Mouse (Mus musculus): ENCODE data around the gene Khdc3. TPM values are rescaled to one million over a fixed set of nuclear protein-coding genes. Genes with fewer than 3 reads are reported as not detected.
"Not testable (repeated sequence)": the region's sequence is repeated elsewhere in the genome, so short reads cannot be mapped to it uniquely, and the experiment has no call there.

The Khdc3 gene
- polyA plus RNA-seq, 1 experiment = 2.3 TPM

- H3K27ac ChIP-seq (ENCODE audit: insufficient read depth, low read length) = 0 out of 2 replicates have a peak overlapping the region, but pooled peaks have one; percentile 17
- H3K4me3 ChIP-seq (ENCODE audit: low read depth, low read length) = no peak overlapping the region
- no peaks in the 10 kb centered on the region for H3K36me3 ChIP-seq (ENCODE audit: control insufficient read depth, insufficient read depth, low read length, poor library complexity, severe bottlenecking)
- no peaks in the 10 kb centered on the region for H3K9me3 ChIP-seq (replicated peaks; ENCODE audit: control insufficient read depth, insufficient read depth, low read length, poor library complexity, severe bottlenecking)
- no peak overlapping the region for H3K9ac ChIP-seq (ENCODE audit: low read depth, poor library complexity, severe bottlenecking)
- TF ChIP-seq CTCF (IDR thresholded peaks at IDR 0.05; ENCODE audit: low read depth, low read length) = no peak
- TF ChIP-seq EP300 (IDR thresholded peaks at IDR 0.05; ENCODE audit: insufficient read depth, low read depth, low read length) = no peak
- no peak for TF ChIP-seq POLR2A (IDR thresholded peaks at IDR 0.05; ENCODE audit: insufficient read depth, low read length)
- no peaks in the 10 kb centered on the region for H3K27me3 ChIP-seq (ENCODE audit: control insufficient read depth, insufficient read depth, low read length, poor library complexity, severe bottlenecking)
- peaks cover 14% of the 10 kb centered on the region for H3K4me1 ChIP-seq (ENCODE audit: control insufficient read depth, insufficient read depth, low read length)
Measured at GRCm38 (mm10) chr9:73068688-73069087, 32.9 kb upstream of the Khdc3 start.

- Histone ChIP-seq H3K9ac (ENCODE audit: low read depth, poor library complexity, severe bottlenecking) (0 out of 2 replicates have a peak overlapping the region, but pooled peaks have one; percentile 24), H3K4me3 (ENCODE audit: low read depth, low read length) (no peak overlapping the region), H3K27ac (ENCODE audit: insufficient read depth, low read length) (peak overlapping the region; percentile 99), H3K4me1 (ENCODE audit: control insufficient read depth, insufficient read depth, low read length) (peaks cover 17% of the 10 kb centered on the region), H3K36me3 (ENCODE audit: control insufficient read depth, insufficient read depth, low read length, poor library complexity, severe bottlenecking) (no peaks in the 10 kb centered on the region), H3K27me3 (ENCODE audit: control insufficient read depth, insufficient read depth, low read length, poor library complexity, severe bottlenecking) (no peaks in the 10 kb centered on the region), H3K9me3 (replicated peaks; ENCODE audit: control insufficient read depth, insufficient read depth, low read length, poor library complexity, severe bottlenecking) (no peaks in the 10 kb centered on the region)
- TF ChIP-seq EP300 (IDR thresholded peaks at IDR 0.05; ENCODE audit: insufficient read depth, low read depth, low read length) (peak; percentile 69; the same call in 1 of the 2 replicates), POLR2A (IDR thresholded peaks at IDR 0.05; ENCODE audit: insufficient read depth, low read length) (no peak), CTCF (IDR thresholded peaks at IDR 0.05; ENCODE audit: low read depth, low read length) (peak; percentile 29)
Measured at GRCm38 (mm10) chr9:73070971-73071659, 30.5 kb upstream of the Khdc3 start.

GRCm38 (mm10) chr9:73072426-73072825, 29.2 kb upstream of the Khdc3 start:
- no peaks in the 10 kb centered on the region for H3K36me3 ChIP-seq (ENCODE audit: control insufficient read depth, insufficient read depth, low read length, poor library complexity, severe bottlenecking)
- H3K9ac ChIP-seq (ENCODE audit: low read depth, poor library complexity, severe bottlenecking) = no peak overlapping the region
- H3K9me3 ChIP-seq (replicated peaks; ENCODE audit: control insufficient read depth, insufficient read depth, low read length, poor library complexity, severe bottlenecking) = no peaks in the 10 kb centered on the region
- H3K4me3 ChIP-seq (ENCODE audit: low read depth, low read length) = no peak overlapping the region
- H3K4me1 ChIP-seq (ENCODE audit: control insufficient read depth, insufficient read depth, low read length) = peaks cover 17% of the 10 kb centered on the region
- no peaks in the 10 kb centered on the region for H3K27me3 ChIP-seq (ENCODE audit: control insufficient read depth, insufficient read depth, low read length, poor library complexity, severe bottlenecking)
- no peak overlapping the region for H3K27ac ChIP-seq (ENCODE audit: insufficient read depth, low read length)
- TF ChIP-seq CTCF (IDR thresholded peaks at IDR 0.05; ENCODE audit: low read depth, low read length) = no peak
- TF ChIP-seq EP300 (IDR thresholded peaks at IDR 0.05; ENCODE audit: insufficient read depth, low read depth, low read length) = no peak
- no peak for TF ChIP-seq POLR2A (IDR thresholded peaks at IDR 0.05; ENCODE audit: insufficient read depth, low read length)

DNA sequence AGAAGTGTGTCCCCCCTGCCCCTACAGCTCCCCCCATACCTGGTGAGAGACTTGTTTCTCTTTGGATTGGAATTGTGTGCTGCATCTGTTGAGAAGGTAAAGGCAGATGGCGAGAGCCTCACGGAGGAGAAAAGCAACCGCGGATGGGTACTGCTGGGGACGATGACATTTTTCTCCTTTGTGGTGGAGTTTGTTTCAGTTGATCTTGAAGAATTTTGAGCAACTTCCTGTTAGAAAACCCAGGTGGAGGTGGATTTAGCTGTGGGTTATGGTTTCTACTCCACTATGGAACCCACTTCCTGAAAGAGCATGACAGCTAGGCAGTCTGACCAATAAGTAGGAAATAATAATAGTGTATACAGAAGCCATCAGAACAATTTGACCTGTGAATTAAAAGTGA, 28.5 kb upstream of the Khdc3 start:
- TF ChIP-seq EP300 (IDR thresholded peaks at IDR 0.05; ENCODE audit: insufficient read depth, low read depth, low read length) = no peak
- TF ChIP-seq CTCF (IDR thresholded peaks at IDR 0.05; ENCODE audit: low read depth, low read length) = no peak
- no peak for TF ChIP-seq POLR2A (IDR thresholded peaks at IDR 0.05; ENCODE audit: insufficient read depth, low read length)
- no peaks in the 10 kb centered on the region for H3K36me3 ChIP-seq (ENCODE audit: control insufficient read depth, insufficient read depth, low read length, poor library complexity, severe bottlenecking)
- no peak overlapping the region for H3K27ac ChIP-seq (ENCODE audit: insufficient read depth, low read length)
- no peaks in the 10 kb centered on the region for H3K27me3 ChIP-seq (ENCODE audit: control insufficient read depth, insufficient read depth, low read length, poor library complexity, severe bottlenecking)
- H3K4me1 ChIP-seq (ENCODE audit: control insufficient read depth, insufficient read depth, low read length) = peaks cover 12% of the 10 kb centered on the region
- no peak overlapping the region for H3K9ac ChIP-seq (ENCODE audit: low read depth, poor library complexity, severe bottlenecking)
- H3K9me3 ChIP-seq (replicated peaks; ENCODE audit: control insufficient read depth, insufficient read depth, low read length, poor library complexity, severe bottlenecking) = no peaks in the 10 kb centered on the region
- H3K4me3 ChIP-seq (ENCODE audit: low read depth, low read length) = no peak overlapping the region

DNA sequence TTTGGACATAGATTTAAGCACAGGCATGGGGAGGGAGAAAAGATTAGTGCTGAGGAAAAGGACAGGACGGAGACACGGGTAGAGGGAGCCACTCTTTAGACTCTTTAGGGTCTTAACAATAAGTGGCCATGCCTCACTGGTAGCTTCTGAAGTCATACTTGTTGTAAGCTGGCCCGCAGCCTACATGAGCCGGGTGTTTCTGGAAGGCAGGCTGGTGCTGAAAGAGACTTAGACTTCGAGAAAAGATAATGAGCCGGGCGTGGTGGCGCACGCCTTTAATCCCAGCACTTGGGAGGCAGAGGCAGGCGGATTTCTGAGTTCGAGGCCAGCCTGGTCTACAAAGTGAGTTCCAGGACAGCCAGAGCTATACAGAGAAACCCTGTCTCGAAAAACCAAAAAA, 22.3 kb upstream of the Khdc3 start:
- not testable (repeated sequence) for H3K9me3 ChIP-seq (replicated peaks; ENCODE audit: control insufficient read depth, insufficient read depth, low read length, poor library complexity, severe bottlenecking); H3K4me1 ChIP-seq (ENCODE audit: control insufficient read depth, insufficient read depth, low read length); H3K27me3 ChIP-seq (ENCODE audit: control insufficient read depth, insufficient read depth, low read length, poor library complexity, severe bottlenecking); H3K36me3 ChIP-seq (ENCODE audit: control insufficient read depth, insufficient read depth, low read length, poor library complexity, severe bottlenecking); H3K4me3 ChIP-seq (ENCODE audit: low read depth, low read length)
- peak overlapping the region; percentile 87 for H3K27ac ChIP-seq (ENCODE audit: insufficient read depth, low read length)
- peak overlapping the region; percentile 5 for H3K9ac ChIP-seq (ENCODE audit: low read depth, poor library complexity, severe bottlenecking)

- Histone ChIP-seq H3K9me3 (replicated peaks; ENCODE audit: control insufficient read depth, insufficient read depth, low read length, poor library complexity, severe bottlenecking) (no peaks in the 10 kb centered on the region), H3K27me3 (ENCODE audit: control insufficient read depth, insufficient read depth, low read length, poor library complexity, severe bottlenecking) (no peaks in the 10 kb centered on the region), H3K27ac (ENCODE audit: insufficient read depth, low read length) (no peak overlapping the region; the same call in 1 of the 2 replicates), H3K9ac (ENCODE audit: low read depth, poor library complexity, severe bottlenecking) (no peak overlapping the region), H3K4me3 (ENCODE audit: low read depth, low read length) (no peak overlapping the region), H3K36me3 (ENCODE audit: control insufficient read depth, insufficient read depth, low read length, poor library complexity, severe bottlenecking) (no peaks in the 10 kb centered on the region), H3K4me1 (ENCODE audit: control insufficient read depth, insufficient read depth, low read length) (peaks cover 5% of the 10 kb centered on the region)
- TF ChIP-seq CTCF (IDR thresholded peaks at IDR 0.05; ENCODE audit: low read depth, low read length) = no peak
- peak; percentile 95 for TF ChIP-seq EP300 (IDR thresholded peaks at IDR 0.05; ENCODE audit: insufficient read depth, low read depth, low read length)
- no peak for TF ChIP-seq POLR2A (IDR thresholded peaks at IDR 0.05; ENCODE audit: insufficient read depth, low read length)
Measured at GRCm38 (mm10) chr9:73079801-73080325, 21.8 kb upstream of the Khdc3 start.
